Mouse (Mus musculus): Measurements from ENCODE around the gene Lrpap1. TPM values are rescaled to one million over a fixed set of nuclear protein-coding genes. Genes with fewer than 3 reads are reported as not detected.

The Lrpap1 gene
- polyA plus RNA-seq, 1 experiment, result 59.3 TPM

GRCm38 (mm10) chr5:35055076-35055475, 50.5 kb downstream of the Lrpap1 start:
- peak; percentile 49 for DNase-seq (ENCODE audit: low read depth)
- TF ChIP-seq POLR2A (IDR thresholded peaks at IDR 0.05; ENCODE audit: borderline replicate concordance, extremely low read depth, insufficient read depth, insufficient read length, poor library complexity, severe bottlenecking) (no peak), CTCF (IDR thresholded peaks at IDR 0.05; ENCODE audit: borderline replicate concordance, extremely low read depth, insufficient read depth, insufficient read length) (no peak)

- TF ChIP-seq POLR2A (IDR thresholded peaks at IDR 0.05; ENCODE audit: borderline replicate concordance, extremely low read depth, insufficient read depth, insufficient read length, poor library complexity, severe bottlenecking) (no peak), CTCF (IDR thresholded peaks at IDR 0.05; ENCODE audit: borderline replicate concordance, extremely low read depth, insufficient read depth, insufficient read length) (no peak)
- DNase-seq (ENCODE audit: low read depth), result no peak
Observed at GRCm38 (mm10) chr5:35054628-35055027, 50.9 kb downstream of the Lrpap1 start.

- no peak for DNase-seq (ENCODE audit: low read depth)
- TF ChIP-seq CTCF (IDR thresholded peaks at IDR 0.05; ENCODE audit: borderline replicate concordance, extremely low read depth, insufficient read depth, insufficient read length) (peak; percentile 4; the same call in 1 of the 2 replicates), POLR2A (IDR thresholded peaks at IDR 0.05; ENCODE audit: borderline replicate concordance, extremely low read depth, insufficient read depth, insufficient read length, poor library complexity, severe bottlenecking) (no peak)
Observed at GRCm38 (mm10) chr5:35050541-35050940, 55.0 kb downstream of the Lrpap1 start.

- DNase-seq (ENCODE audit: low read depth), result peak; percentile 89
Observed at GRCm38 (mm10) chr5:35043110-35043451, 62.5 kb downstream of the Lrpap1 start.

GRCm38 (mm10) chr5:35042431-35043109, 63.0 kb downstream of the Lrpap1 start:
- TF ChIP-seq POLR2A (IDR thresholded peaks at IDR 0.05; ENCODE audit: borderline replicate concordance, extremely low read depth, insufficient read depth, insufficient read length, poor library complexity, severe bottlenecking) (no peak), CTCF (IDR thresholded peaks at IDR 0.05; ENCODE audit: borderline replicate concordance, extremely low read depth, insufficient read depth, insufficient read length) (no peak)
- DNase-seq (ENCODE audit: low read depth), result no peak

More at GRCm38 (mm10) chr5:35043110-35043451, 62.5 kb downstream of the Lrpap1 start:
- TF ChIP-seq CTCF (IDR thresholded peaks at IDR 0.05; ENCODE audit: borderline replicate concordance, extremely low read depth, insufficient read depth, insufficient read length) (peak; percentile 85), POLR2A (IDR thresholded peaks at IDR 0.05; ENCODE audit: borderline replicate concordance, extremely low read depth, insufficient read depth, insufficient read length, poor library complexity, severe bottlenecking) (no peak)

Other genes starting within 250 kb of the Lrpap1 start
- 8.2 and 9.0 TPM in 2 replicates for gene Msantd1, start 197.8 kb downstream of the Lrpap1 start, polyA plus RNA-seq (2012; rRNA removed)
- 58.7 and 60.9 TPM in 2 replicates for gene Rgs12, start 156.3 kb downstream of the Lrpap1 start, polyA plus RNA-seq (2012; rRNA removed)
- 2.8 and 3.5 TPM in 2 replicates for gene Hgfac, start 64.3 kb downstream of the Lrpap1 start, polyA plus RNA-seq (2012; rRNA removed)
- gene Dok7, start 49.0 kb downstream of the Lrpap1 start, polyA plus RNA-seq (2012; rRNA removed), result 9.2 and 10.2 TPM in 2 replicates
- gene Adra2c, start 172.6 kb upstream of the Lrpap1 start, polyA plus RNA-seq (2012; rRNA removed), result 2.0 and 3.0 TPM in 2 replicates

Measured in brain, embryonic 14.5 days (tissue).